ENCODE assay signal across 27 mouse cellular contexts in the genomic region with DNA sequence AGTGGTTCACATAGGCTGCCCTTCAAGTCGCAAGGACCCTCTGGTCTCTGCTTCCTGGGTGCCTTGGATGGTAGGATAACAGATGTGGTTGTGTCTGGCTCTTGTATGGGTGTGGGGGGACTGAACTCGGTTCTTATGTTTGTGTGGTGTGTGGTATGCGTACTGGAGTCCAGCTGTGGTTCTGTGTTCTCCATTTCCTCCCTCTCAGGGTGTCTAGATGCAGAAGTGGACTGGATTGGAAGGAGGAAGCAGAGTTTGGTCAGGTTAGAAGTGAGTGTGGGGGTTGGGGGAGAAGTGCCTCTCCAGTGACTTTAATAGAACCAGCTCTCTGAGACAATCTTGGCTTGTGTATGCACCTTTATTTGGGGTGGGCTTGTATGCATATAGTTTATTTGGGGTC. TPM values are rescaled to one million over a fixed set of nuclear protein-coding genes. Genes with fewer than 3 reads are reported as not detected.
DNase-seq lines count a peak whose midpoint lies in the region; ATAC-seq and TF ChIP-seq lines count a peak whose summit lies in the region.
"Had no signal": no experiment of that assay in that cellular context is flagged by ENCODE, and none has a peak within 500 bp of the region (broad histone marks: within the 10 kb centered on the region; RNA-seq: fewer than 3 reads in every experiment).

No protein-coding gene starts in this region.

- no peak for TF ChIP-seq RAD21 in CH12.LX (IDR thresholded peaks at IDR 0.05; ENCODE audit: low read depth, low read length)

- DNase-seq in CH12.LX (ENCODE audit: extremely low read depth): peak; percentile 29
- peak; percentile 2 for DNase-seq in MEL-GATA-1-ER (ENCODE audit: extremely low read depth, low read depth)
- DNase-seq in layer of hippocampus, postnatal 36 days: no peak
- DNase-seq in frontal cortex, postnatal 10 days (ENCODE audit: low spot score in 2 of 2): no peak
- DNase-seq: adrenal gland, adult 2 months; adrenal gland, postnatal 14 days; B cell, adult 2 months; cerebellum, adult 18-20 months; cerebellum, adult 9-10 months; cerebellum, postnatal 14 days; gastrocnemius, postnatal 10 days; gastrocnemius, postnatal 36 days; heart, adult 11 months; heart, postnatal 36 days had no signal

- in situ Hi-C loops in CH12.LX (cut with MboI; ENCODE audit: low pct_ligation_motif_present, low pct_unique_long_range_greater_than_20kb, low sequenced_read_pairs): no loop called here

- no peaks in the 10 kb centered on the region for H3K36me3 ChIP-seq in CH12.LX (replicated peaks in 1 of 2; ENCODE audit: control insufficient read depth in 1 of 2, insufficient read depth in 1 of 2, low read length in 1 of 2)
- H3K36me3 ChIP-seq: embryonic facial prominence, embryonic 12.5 days; embryonic facial prominence, embryonic 15.5 days; forebrain, embryonic 12.5 days; forebrain, embryonic 15.5 days had no signal

- H3K79me2 ChIP-seq in CH12.LX (replicated peaks; ENCODE audit: control insufficient read depth, extremely low read depth, insufficient read depth, poor library complexity, severe bottlenecking): no peaks in the 10 kb centered on the region

- H3K27me3 ChIP-seq in CH12.LX (replicated peaks): peaks cover under 1% of the 10 kb centered on the region
- H3K27me3 ChIP-seq: embryonic facial prominence, embryonic 12.5 days; embryonic facial prominence, embryonic 15.5 days; forebrain, embryonic 15.5 days; Patski had no signal

- ATAC-seq in granulocyte monocyte progenitor cell, adult 5-6 weeks (replicated peaks; ENCODE audit: poor library complexity, severe bottlenecking): peak; percentile 72
- peak; percentile 82 for ATAC-seq in megakaryocyte progenitor cell, adult 5-6 weeks (replicated peaks; ENCODE audit: poor library complexity)
- ATAC-seq in erythroid progenitor cell, adult 5-6 weeks (replicated peaks; ENCODE audit: low FRiP score, poor library complexity, severe bottlenecking): no peak
- ATAC-seq: forebrain, embryonic 15.5 days; hindbrain, postnatal 0 days; inflammation-experienced regulatory T-cells, adult 6 months; intestine, embryonic 16.5 days; Patski had no signal

- peaks cover 0 to 38% of the 10 kb centered on the region in 2 experiments; a peak in 2 of 4 replicates for H3K4me1 ChIP-seq in CH12.LX (ENCODE audit: control insufficient read depth in 1 of 2, insufficient read depth in 2 of 2)
- H3K4me1 ChIP-seq: embryonic facial prominence, embryonic 12.5 days; embryonic facial prominence, embryonic 15.5 days; forebrain, embryonic 12.5 days; forebrain, embryonic 15.5 days had no signal

- no peak for TF ChIP-seq CTCF in CH12.LX (conservative IDR thresholded peaks at IDR 0.05 in 1 of 2, IDR thresholded peaks at IDR 0.05 in 1 of 2; ENCODE audit: low read depth in 2 of 2, low read length in 2 of 2)

- no peak overlapping the region for H3K4me2 ChIP-seq in CH12.LX (ENCODE audit: insufficient read depth, low read depth, poor library complexity, severe bottlenecking)
- H3K4me2 ChIP-seq: embryonic facial prominence, embryonic 12.5 days; embryonic facial prominence, embryonic 15.5 days; forebrain, embryonic 12.5 days; forebrain, embryonic 15.5 days; heart, embryonic 11.5 days; hindbrain, embryonic 14.5 days had no signal

- dilution Hi-C loops in CH12.LX (cut with MboI; ENCODE audit: extremely low pct_ligation_motif_present, extremely low pct_unique_long_range_greater_than_20kb, low sequenced_read_pairs): no loop called here

- TF ChIP-seq POLR2A in CH12.LX (IDR thresholded peaks at IDR 0.05; ENCODE audit: low read depth, low read length): no peak

- no peak for TF ChIP-seq EP300 in CH12.LX (IDR thresholded peaks at IDR 0.05; ENCODE audit: low read length)

- H3K27ac ChIP-seq in CH12.LX (ENCODE audit: insufficient read depth, low read depth): no peak overlapping the region
- H3K27ac ChIP-seq: embryonic facial prominence, embryonic 12.5 days; embryonic facial prominence, embryonic 15.5 days; forebrain, embryonic 12.5 days; forebrain, embryonic 15.5 days; hindbrain, embryonic 14.5 days; hindbrain, postnatal 0 days had no signal

- H3K9ac ChIP-seq in CH12.LX (ENCODE audit: insufficient read depth, low read depth): no peak overlapping the region
- H3K9ac ChIP-seq: embryonic facial prominence, embryonic 12.5 days; embryonic facial prominence, embryonic 15.5 days; forebrain, embryonic 12.5 days; forebrain, embryonic 15.5 days; hindbrain, embryonic 14.5 days had no signal

- H3K9me3 ChIP-seq in CH12.LX (replicated peaks; ENCODE audit: low read length): no peaks in the 10 kb centered on the region
- H3K9me3 ChIP-seq: embryonic facial prominence, embryonic 12.5 days; embryonic facial prominence, embryonic 15.5 days; forebrain, embryonic 12.5 days; forebrain, embryonic 15.5 days had no signal

- H3K4me3 ChIP-seq in CH12.LX (replicated peaks in 1 of 3; ENCODE audit: low read depth in 2 of 3, low read length in 2 of 3, poor library complexity in 1 of 3): no peak overlapping the region
- H3K4me3 ChIP-seq: embryonic facial prominence, embryonic 12.5 days; embryonic facial prominence, embryonic 15.5 days; forebrain, embryonic 12.5 days; forebrain, embryonic 15.5 days had no signal

TF ChIP-seq in CH12.LX, 34 proteins besides CTCF, POLR2A, EP300 and RAD21:
- TF ChIP-seq CHD1 (IDR thresholded peaks at IDR 0.05; ENCODE audit: low read depth, low read length): no peak
- no peak for TF ChIP-seq ZC3H11A (IDR thresholded peaks at IDR 0.05; ENCODE audit: low read depth, low read length)
- no peak for TF ChIP-seq UBTF (IDR thresholded peaks at IDR 0.05; ENCODE audit: low read depth, low read length)
- TF ChIP-seq MAX (IDR thresholded peaks at IDR 0.05; ENCODE audit: low read length): no peak
- TF ChIP-seq ZNF384 (IDR thresholded peaks at IDR 0.05; ENCODE audit: low read depth, low read length): no peak
- no peak for TF ChIP-seq USF2 (conservative IDR thresholded peaks at IDR 0.05; ENCODE audit: low read depth, low read length)

RNA-seq across cellular contexts. Expression of a gene that starts 20.7 kb away (rescaled TPM):
- total RNA-seq in CH12.LX (2012; rRNA removed) (not detected in 2 replicates), CH12.LX (2014; rRNA removed) (not detected in 2 replicates)
- not detected in 2 replicates for polyA plus RNA-seq in CH12.LX (2012; ENCODE audit: insufficient read length, low read depth)
- not detected in 2 replicates for total RNA-seq in granulocyte monocyte progenitor cell, adult 5-6 weeks (2014; fragmentation: Nextera tagmentation)
- 0.22 TPM in 1 of 2 replicates, not detected in the other for total RNA-seq in granulocyte monocyte progenitor cell, adult 5-6 weeks (2017)
- total RNA-seq in megakaryocyte progenitor cell, adult 5-6 weeks (2015): 0.12 TPM in 1 of 2 replicates, not detected in the other
- total RNA-seq in megakaryocyte progenitor cell, adult 5-6 weeks (2017): 0.04 TPM in 1 of 2 replicates, not detected in the other
- 10 to 100 TPM; 65.5 to 79.8 TPM for total RNA-seq in layer of hippocampus, postnatal 36 days (2021)
- total RNA-seq in erythroid progenitor cell, adult 5-6 weeks (2015; ENCODE audit: low replicate concordance): not detected in 2 replicates
- not detected in 2 replicates for total RNA-seq in erythroid progenitor cell, adult 5-6 weeks (2017; ENCODE audit: low replicate concordance)

Comparison
In these comparisons a context has a peak if more than half of its experiments do, and no peak if none do; other contexts are left out.
1. DNase-seq: peak in CH12.LX (single experiment) and MEL-GATA-1-ER (single experiment); none in layer of hippocampus, postnatal 36 days (0 of 2) and frontal cortex, postnatal 10 days (0 of 2).
2. RNA of a gene that starts 20.7 kb away (total RNA-seq): 65.5 to 79.8 TPM in layer of hippocampus, postnatal 36 days; 0.04 to 0.12 TPM in megakaryocyte progenitor cell, adult 5-6 weeks, not detected in CH12.LX, 0.22 TPM in granulocyte monocyte progenitor cell, adult 5-6 weeks and not detected in erythroid progenitor cell, adult 5-6 weeks; every median in the first group is over 10 times any median in the second.